Mouse (Mus musculus): ENCODE measurements at regions not wholly inside any gene's neighbourhood (a gene's known extent, or its start where the extent isn't known, plus 50 kb on each side); places are given as distances from the start of the nearest gene placed in this dataset.
"Not testable (repeated sequence)": the region's sequence is repeated elsewhere in the genome, so short reads cannot be mapped to it uniquely, and the experiment has no call there.

DNA sequence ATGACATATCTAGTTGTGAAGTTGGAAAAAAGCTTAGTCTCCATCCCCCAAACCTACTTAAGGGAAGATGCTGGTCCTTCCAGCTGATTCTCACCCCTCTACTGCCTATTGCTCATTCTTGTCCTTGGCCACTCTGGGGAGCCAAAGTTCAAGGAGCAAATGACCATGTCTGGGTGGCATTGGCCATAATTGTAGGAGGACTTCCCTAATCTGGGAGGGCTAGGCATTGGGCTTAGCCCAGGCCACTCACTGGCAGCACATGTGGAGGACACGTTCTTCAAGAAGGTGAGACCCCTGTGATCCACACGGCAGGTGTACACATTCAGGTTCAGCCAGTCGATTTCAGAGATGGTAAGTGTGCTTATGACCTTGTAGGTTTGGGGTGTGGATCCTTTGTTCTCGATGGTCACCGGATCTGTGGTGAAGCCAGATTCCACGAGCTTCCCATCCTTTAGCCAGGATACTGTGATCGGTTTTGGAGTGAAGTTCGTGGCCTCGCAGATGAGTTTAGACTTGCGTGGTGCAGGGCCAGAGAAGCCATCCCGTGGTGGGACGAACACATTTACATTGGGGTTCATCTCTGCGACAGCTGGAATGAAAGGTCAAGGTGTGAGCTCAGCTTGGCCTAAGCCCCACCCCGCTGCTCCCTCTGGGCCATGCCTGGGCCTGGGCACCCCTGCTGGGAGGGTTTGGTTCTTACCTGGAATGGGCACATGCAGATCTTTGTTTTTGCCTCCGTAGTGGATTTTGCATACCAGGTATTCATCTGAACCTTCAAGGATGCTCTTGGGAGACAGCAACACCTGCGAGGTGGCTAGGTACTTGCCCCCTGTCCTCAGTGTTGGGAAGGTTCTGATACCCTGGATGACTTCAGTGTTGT lies 67.4 kb upstream of the Adam6b start:
- H3K9me3 ChIP-seq (replicated peaks; ENCODE audit: control insufficient read depth, low read length), result no peaks in the 10 kb centered on the region
- H3K36me3 ChIP-seq (ENCODE audit: control insufficient read depth, insufficient read depth, low read length), result no peaks in the 10 kb centered on the region
- H3K27ac ChIP-seq (ENCODE audit: low read depth, low read length), result no peak overlapping the region
- WGBS (ENCODE audit: insufficient replicate concordance), result 72% methylated on average over 16 of the region's 16 CpGs
- H3K4me1 ChIP-seq (ENCODE audit: control insufficient read depth, insufficient read depth, low read length), result no peaks in the 10 kb centered on the region
- no peak overlapping the region for H3K4me3 ChIP-seq (ENCODE audit: low read depth, low read length)
- no peak overlapping the region for H3K4me2 ChIP-seq
- no peaks in the 10 kb centered on the region for H3K27me3 ChIP-seq (ENCODE audit: control insufficient read depth, insufficient read depth, low read length)
- no peak for ATAC-seq (replicated peaks; ENCODE audit: insufficient number of reproducible peaks, low FRiP score, low TSS enrichment)
- H3K9ac ChIP-seq (ENCODE audit: low read depth, low read length), result no peak overlapping the region

DNA sequence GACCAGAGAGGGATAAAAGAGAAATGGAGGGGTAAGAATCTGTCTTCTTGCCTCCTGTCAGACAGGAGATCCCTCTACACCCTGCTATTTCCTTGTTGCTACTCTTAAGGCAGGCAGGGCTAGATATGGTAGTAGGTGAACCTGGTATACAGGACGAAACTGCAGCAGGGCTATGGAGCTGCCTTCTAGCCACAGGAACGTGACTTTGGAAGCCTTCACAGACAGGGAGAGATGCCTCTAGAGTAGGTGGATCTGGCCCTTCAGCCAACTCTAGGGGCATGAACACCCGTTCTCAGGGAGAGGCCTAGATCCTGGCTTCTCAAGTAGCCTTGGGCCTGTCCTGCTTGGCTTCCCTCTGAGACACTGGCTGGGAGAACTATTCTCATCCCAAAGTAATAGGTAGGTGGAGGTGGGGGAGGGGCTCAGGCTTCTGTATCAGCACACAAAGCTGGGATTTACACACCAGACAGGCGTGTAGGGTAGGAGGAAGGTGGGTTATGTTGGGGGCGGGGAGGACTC lies 66.5 kb upstream of the Adam6b start:
- Histone ChIP-seq H3K9ac (ENCODE audit: low read depth, low read length) (no peak overlapping the region), H3K4me2 (no peak overlapping the region), H3K27me3 (ENCODE audit: control insufficient read depth, insufficient read depth, low read length) (no peaks in the 10 kb centered on the region), H3K36me3 (ENCODE audit: control insufficient read depth, insufficient read depth, low read length) (no peaks in the 10 kb centered on the region), H3K4me1 (ENCODE audit: control insufficient read depth, insufficient read depth, low read length) (no peaks in the 10 kb centered on the region), H3K4me3 (ENCODE audit: low read depth, low read length) (no peak overlapping the region), H3K9me3 (replicated peaks; ENCODE audit: control insufficient read depth, low read length) (no peaks in the 10 kb centered on the region), H3K27ac (ENCODE audit: low read depth, low read length) (no peak overlapping the region)
- no peak for ATAC-seq (replicated peaks; ENCODE audit: insufficient number of reproducible peaks, low FRiP score, low TSS enrichment)
- WGBS (ENCODE audit: insufficient replicate concordance), result 72% methylated on average over 5 of the region's 5 CpGs

DNA sequence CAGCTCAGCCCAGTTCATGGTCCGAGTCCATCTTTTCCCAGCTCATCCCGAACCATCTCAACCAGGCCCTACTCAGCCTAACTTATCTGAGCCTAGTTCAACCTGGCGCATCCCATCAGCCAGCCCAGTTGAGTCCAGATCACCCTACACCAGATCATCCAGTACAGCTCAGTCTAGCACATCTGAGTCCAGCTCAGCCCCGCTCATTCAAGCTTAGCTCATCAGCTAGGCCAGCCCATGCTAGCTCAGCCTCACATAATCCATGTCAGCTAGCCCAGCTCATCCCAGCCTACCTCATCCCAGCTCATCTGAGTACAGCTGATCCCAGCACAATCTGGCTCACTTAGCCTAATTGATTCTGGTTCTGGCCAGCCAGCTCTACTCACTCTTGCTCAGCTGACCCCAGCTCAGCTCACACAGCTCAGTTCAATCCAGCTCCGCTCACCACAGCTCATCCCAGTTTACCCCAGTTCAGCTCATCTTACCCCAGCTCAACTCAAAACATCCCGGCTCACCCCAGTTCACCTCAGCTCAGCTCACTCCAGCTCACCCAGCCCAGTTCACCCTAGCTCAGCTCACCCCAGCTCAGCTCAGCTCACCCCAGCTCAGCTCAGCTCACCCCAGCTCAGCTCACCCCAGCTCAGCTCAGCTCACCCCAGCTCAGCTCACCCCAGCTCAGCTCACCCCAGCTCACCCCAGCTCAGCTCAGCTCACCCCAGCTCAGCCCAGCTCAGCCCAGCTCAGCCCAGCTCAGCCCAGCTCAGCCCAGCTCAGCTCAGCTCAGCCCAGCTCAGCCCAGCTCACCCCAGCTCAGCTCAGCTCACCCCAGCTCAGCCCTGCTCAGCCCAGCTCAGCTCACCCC lies 65.3 kb upstream of the Adam6b start:
- H3K9me3 ChIP-seq (replicated peaks; ENCODE audit: control insufficient read depth, low read length), result no peaks in the 10 kb centered on the region
- no peaks in the 10 kb centered on the region for H3K4me1 ChIP-seq (ENCODE audit: control insufficient read depth, insufficient read depth, low read length)
- H3K4me3 ChIP-seq (ENCODE audit: low read depth, low read length), result no peak overlapping the region
- H3K4me2 ChIP-seq, result no peak overlapping the region
- H3K27me3 ChIP-seq (ENCODE audit: control insufficient read depth, insufficient read depth, low read length), result no peaks in the 10 kb centered on the region
- whole genome bisulfite sequencing (ENCODE audit: insufficient replicate concordance), result 80% methylated on average over 6 of the region's 6 CpGs
- no peak overlapping the region for H3K9ac ChIP-seq (ENCODE audit: low read depth, low read length)
- no peak overlapping the region for H3K27ac ChIP-seq (ENCODE audit: low read depth, low read length)
- H3K36me3 ChIP-seq (ENCODE audit: control insufficient read depth, insufficient read depth, low read length), result no peaks in the 10 kb centered on the region
- ATAC-seq (replicated peaks; ENCODE audit: insufficient number of reproducible peaks, low FRiP score, low TSS enrichment), result 0 out of 2 replicates have a peak, but pooled peaks have one; percentile 16

DNA sequence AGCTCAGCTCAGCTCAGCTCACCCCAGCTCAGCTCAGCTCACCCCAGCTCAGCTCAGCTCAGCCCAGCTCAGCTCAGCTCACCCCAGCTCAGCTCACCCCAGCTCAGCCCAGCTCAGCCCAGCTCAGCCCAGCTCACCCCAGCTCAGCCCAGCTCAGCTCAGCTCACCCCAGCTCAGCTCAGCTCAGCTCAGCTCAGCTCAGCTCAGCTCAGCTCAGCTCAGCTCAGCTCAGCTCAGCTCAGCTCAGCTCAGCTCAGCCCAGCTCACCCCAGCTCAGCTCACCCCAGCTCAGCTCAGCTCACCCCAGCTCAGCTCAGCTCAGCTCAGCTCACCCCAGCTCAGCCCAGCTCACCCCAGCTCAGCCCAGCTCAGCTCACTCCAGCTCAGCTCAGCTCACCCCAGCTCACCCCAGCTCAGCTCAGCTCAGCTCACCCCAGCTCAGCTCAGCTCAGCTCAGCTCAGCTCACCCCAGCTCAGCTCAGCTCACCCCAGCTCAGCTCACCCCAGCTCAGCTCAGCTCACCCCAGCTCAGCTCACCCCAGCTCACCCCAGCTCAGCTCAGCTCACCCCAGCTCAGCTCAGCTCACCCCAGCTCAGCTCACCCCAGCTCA lies 64.6 kb upstream of the Adam6b start:
- H3K4me1 ChIP-seq (ENCODE audit: control insufficient read depth, insufficient read depth, low read length); H3K4me3 ChIP-seq (ENCODE audit: low read depth, low read length); H3K9me3 ChIP-seq (replicated peaks; ENCODE audit: control insufficient read depth, low read length); H3K36me3 ChIP-seq (ENCODE audit: control insufficient read depth, insufficient read depth, low read length); H3K27me3 ChIP-seq (ENCODE audit: control insufficient read depth, insufficient read depth, low read length); H3K4me2 ChIP-seq; H3K27ac ChIP-seq (ENCODE audit: low read depth, low read length); ATAC-seq (replicated peaks; ENCODE audit: insufficient number of reproducible peaks, low FRiP score, low TSS enrichment); H3K9ac ChIP-seq (ENCODE audit: low read depth, low read length): not testable (repeated sequence)

DNA sequence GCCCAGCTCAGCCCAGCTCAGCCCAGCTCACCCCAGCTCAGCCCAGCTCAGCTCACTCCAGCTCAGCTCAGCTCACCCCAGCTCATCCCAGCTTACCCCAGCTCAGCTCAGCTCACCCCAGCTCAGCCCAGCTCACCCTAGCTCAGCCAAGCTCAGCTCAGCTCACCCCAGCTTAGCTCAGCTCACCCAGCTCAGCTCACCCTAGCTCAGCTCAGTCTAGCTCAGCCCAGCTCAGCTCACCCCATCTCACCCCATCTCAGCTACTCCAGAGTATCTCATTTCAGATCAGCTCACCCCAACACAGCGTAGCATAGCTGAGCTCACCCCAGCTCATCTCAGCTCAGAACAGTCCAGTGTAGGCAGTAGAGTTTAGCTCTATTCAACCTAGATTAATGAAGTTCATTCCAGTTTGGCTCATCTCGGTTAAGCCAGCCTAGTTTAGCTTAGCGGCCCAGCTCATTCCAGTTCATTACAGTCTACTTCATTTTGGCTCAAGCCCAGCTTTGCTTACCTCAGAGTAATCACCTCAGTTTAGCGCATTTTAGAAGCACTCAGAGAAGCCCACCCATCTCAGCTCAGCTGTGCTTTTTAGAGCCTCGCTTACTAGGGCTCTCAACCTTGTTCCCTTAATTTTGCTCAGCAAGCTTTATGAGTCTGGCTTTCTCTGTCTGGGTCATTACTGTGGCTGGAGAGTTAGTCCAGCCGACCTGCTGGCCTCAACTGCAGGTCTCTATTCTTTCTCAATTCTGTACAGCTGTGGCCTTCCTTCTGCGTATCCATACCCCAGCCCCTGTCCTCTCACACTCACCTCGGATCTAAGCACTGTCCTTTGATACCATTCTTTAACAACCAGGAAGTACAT lies 63.9 kb upstream of the Adam6b start:
- Histone ChIP-seq H3K36me3 (ENCODE audit: control insufficient read depth, insufficient read depth, low read length) (no peaks in the 10 kb centered on the region), H3K27me3 (ENCODE audit: control insufficient read depth, insufficient read depth, low read length) (no peaks in the 10 kb centered on the region), H3K27ac (ENCODE audit: low read depth, low read length) (no peak overlapping the region), H3K4me2 (no peak overlapping the region), H3K4me1 (ENCODE audit: control insufficient read depth, insufficient read depth, low read length) (no peaks in the 10 kb centered on the region), H3K9ac (ENCODE audit: low read depth, low read length) (no peak overlapping the region), H3K4me3 (ENCODE audit: low read depth, low read length) (no peak overlapping the region), H3K9me3 (replicated peaks; ENCODE audit: control insufficient read depth, low read length) (no peaks in the 10 kb centered on the region)
- ATAC-seq (replicated peaks; ENCODE audit: insufficient number of reproducible peaks, low FRiP score, low TSS enrichment), result no peak
- 65% methylated on average over 8 of the region's 8 CpGs for WGBS (ENCODE audit: insufficient replicate concordance)

DNA sequence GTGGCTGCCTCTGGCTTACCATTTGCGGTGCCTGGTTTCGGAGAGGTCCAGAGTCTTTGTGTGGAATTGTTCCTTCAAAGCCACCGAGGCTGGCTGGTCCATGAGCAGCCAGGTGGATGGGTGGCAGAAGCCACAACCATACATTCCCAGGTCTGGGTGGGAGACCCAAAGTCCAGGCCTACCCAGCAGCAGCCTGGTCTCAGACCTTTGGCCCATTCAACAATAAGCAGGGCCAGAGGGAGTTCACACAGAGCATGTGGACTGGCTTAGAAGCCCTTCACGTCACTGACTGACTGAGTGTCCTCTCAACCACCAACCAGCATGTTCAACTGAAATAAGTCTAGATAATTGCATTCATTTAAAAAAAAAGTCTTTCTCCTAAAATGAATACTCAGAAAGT lies 62.7 kb upstream of the Adam6b start:
- WGBS (ENCODE audit: insufficient replicate concordance), result 84% methylated on average over 4 of the region's 4 CpGs
- Histone ChIP-seq H3K4me3 (ENCODE audit: low read depth, low read length) (no peak overlapping the region), H3K27me3 (ENCODE audit: control insufficient read depth, insufficient read depth, low read length) (no peaks in the 10 kb centered on the region), H3K4me1 (ENCODE audit: control insufficient read depth, insufficient read depth, low read length) (no peaks in the 10 kb centered on the region), H3K4me2 (no peak overlapping the region), H3K27ac (ENCODE audit: low read depth, low read length) (no peak overlapping the region), H3K36me3 (ENCODE audit: control insufficient read depth, insufficient read depth, low read length) (no peaks in the 10 kb centered on the region), H3K9me3 (replicated peaks; ENCODE audit: control insufficient read depth, low read length) (no peaks in the 10 kb centered on the region), H3K9ac (ENCODE audit: low read depth, low read length) (no peak overlapping the region)
- ATAC-seq (replicated peaks; ENCODE audit: insufficient number of reproducible peaks, low FRiP score, low TSS enrichment), result no peak

DNA sequence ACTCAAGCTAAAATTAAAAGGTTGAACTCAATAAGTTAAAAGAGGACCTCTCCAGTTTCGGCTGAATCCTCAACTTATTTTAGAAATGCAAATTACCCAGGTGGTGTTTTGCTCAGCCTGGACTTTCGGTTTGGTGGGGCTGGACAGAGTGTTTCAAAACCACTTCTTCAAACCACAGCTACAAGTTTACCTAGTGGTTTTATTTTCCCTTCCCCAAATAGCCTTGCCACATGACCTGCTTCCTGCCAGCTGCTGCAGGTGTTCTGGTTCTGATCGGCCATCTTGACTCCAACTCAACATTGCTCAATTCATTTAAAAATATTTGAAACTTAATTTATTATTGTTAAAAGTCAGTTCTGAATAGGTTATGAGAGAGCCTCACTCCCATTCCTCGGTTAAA lies 62.0 kb upstream of the Adam6b start:
- 69% methylated on average over 4 of the region's 4 CpGs for WGBS (ENCODE audit: insufficient replicate concordance)
- ATAC-seq (replicated peaks; ENCODE audit: insufficient number of reproducible peaks, low FRiP score, low TSS enrichment), result no peak
- H3K36me3 ChIP-seq (ENCODE audit: control insufficient read depth, insufficient read depth, low read length), result no peaks in the 10 kb centered on the region
- H3K4me3 ChIP-seq (ENCODE audit: low read depth, low read length), result no peak overlapping the region
- H3K4me1 ChIP-seq (ENCODE audit: control insufficient read depth, insufficient read depth, low read length), result no peaks in the 10 kb centered on the region
- H3K9me3 ChIP-seq (replicated peaks; ENCODE audit: control insufficient read depth, low read length), result no peaks in the 10 kb centered on the region
- H3K4me2 ChIP-seq, result no peak overlapping the region
- H3K27me3 ChIP-seq (ENCODE audit: control insufficient read depth, insufficient read depth, low read length), result no peaks in the 10 kb centered on the region
- no peak overlapping the region for H3K9ac ChIP-seq (ENCODE audit: low read depth, low read length)
- no peak overlapping the region for H3K27ac ChIP-seq (ENCODE audit: low read depth, low read length)

DNA sequence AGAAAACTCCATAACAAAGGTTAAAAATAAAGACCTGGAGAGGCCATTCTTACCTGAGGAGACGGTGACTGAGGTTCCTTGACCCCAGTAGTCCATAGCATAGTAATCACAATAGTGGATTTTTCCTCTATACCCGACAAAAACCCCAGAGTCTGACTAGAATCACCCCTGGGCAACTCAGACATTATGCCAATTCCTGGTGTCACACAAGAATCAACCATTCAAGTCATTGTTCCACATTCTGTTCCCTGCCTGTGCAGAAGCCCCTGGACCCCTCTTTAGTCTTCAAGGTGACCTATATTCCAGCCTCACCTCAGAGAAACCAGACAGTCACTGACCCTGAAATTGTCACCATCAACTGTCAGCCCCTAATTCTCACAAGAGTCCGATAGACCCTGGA lies 60.9 kb upstream of the Adam6b start:
- H3K4me1 ChIP-seq (ENCODE audit: control insufficient read depth, insufficient read depth, low read length), result no peaks in the 10 kb centered on the region
- no peak overlapping the region for H3K27ac ChIP-seq (ENCODE audit: low read depth, low read length)
- no peaks in the 10 kb centered on the region for H3K27me3 ChIP-seq (ENCODE audit: control insufficient read depth, insufficient read depth, low read length)
- no peaks in the 10 kb centered on the region for H3K36me3 ChIP-seq (ENCODE audit: control insufficient read depth, insufficient read depth, low read length)
- H3K4me2 ChIP-seq, result no peak overlapping the region
- H3K4me3 ChIP-seq (ENCODE audit: low read depth, low read length), result no peak overlapping the region
- no peak overlapping the region for H3K9ac ChIP-seq (ENCODE audit: low read depth, low read length)
- 74% methylated on average over 3 of the region's 3 CpGs for WGBS (ENCODE audit: insufficient replicate concordance)
- H3K9me3 ChIP-seq (replicated peaks; ENCODE audit: control insufficient read depth, low read length), result no peaks in the 10 kb centered on the region
- no peak for ATAC-seq (replicated peaks; ENCODE audit: insufficient number of reproducible peaks, low FRiP score, low TSS enrichment)

Measured in heart, embryonic 11.5 days (tissue).